Mouse (Mus musculus) macrophage (primary cell): ENCODE results near the gene Myh9. TPM values are rescaled to one million over a fixed set of nuclear protein-coding genes. Genes with fewer than 3 reads are reported as not detected.

ENCODE experiments used
- H3K27ac ChIP-seq: fragments of 350-480 bp; formaldehyde crosslinking; 2 replicates; pipeline ENCODE4 v1.9.0; 2021
- H3K36me3 ChIP-seq: fragments of 350-480 bp; formaldehyde crosslinking; 2 replicates; pipeline ENCODE4 v1.9.0; 2021; ENCODE audit errors: inconsistent target
- H3K4me3 ChIP-seq: fragments of 350-480 bp; formaldehyde crosslinking; 2 replicates; pipeline ENCODE4 v1.9.0; 2021; ENCODE audit errors: inconsistent target
- H3K79me2 ChIP-seq: fragments of 350-480 bp; formaldehyde crosslinking; 2 replicates; pipeline ENCODE4 v1.9.0; 2021; ENCODE audit errors: inconsistent target
- WGBS: methylation state at CpG from one replicate; pipeline ENCODE4 v1.1.7; 2026; ENCODE audit warnings: inconsistent platforms; ENCODE audit not compliant: missing documents; 5-methylcytosine and 5-hydroxymethylcytosine counted together
- polyA plus RNA-seq: library from polyadenylated mRNA; stranded (reverse); fragments of 250-400 nt; gene quantifications from 3 replicates; pipeline ENCODE4 v1.2.4, GENCODE M21; 2018; ENCODE audit warnings: inconsistent platforms

Gene Myh9
- polyA plus RNA-seq, 1 experiment from 2014 or later, result 188 TPM

DNA sequence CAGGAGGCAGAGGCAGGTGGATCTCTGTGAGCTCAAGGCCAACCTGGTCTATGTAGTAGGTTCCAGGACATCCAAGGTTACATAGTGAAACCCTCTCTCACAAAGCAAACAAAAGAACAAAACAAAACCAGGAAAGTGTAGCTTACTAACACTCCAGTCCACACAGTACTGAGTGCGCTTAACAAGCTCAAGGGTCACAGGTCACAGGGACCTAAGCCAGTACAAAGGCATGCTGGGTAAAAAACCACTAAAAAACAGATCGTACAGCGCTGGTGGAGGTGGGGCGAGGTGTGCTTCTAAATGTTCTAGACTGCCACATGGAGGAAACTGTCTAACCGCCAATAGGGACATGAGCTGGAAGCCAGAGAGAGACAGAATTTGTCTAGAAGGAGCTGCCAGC is 71.6 kb downstream of the Myh9 start:
- Histone ChIP-seq H3K36me3 (peaks cover 84% of the 10 kb centered on the region), H3K27ac (no peak overlapping the region), H3K4me3 (no peak overlapping the region), H3K79me2 (no peaks in the 10 kb centered on the region)
- WGBS, result 97% methylated on average over 5 of the region's 5 CpGs

DNA sequence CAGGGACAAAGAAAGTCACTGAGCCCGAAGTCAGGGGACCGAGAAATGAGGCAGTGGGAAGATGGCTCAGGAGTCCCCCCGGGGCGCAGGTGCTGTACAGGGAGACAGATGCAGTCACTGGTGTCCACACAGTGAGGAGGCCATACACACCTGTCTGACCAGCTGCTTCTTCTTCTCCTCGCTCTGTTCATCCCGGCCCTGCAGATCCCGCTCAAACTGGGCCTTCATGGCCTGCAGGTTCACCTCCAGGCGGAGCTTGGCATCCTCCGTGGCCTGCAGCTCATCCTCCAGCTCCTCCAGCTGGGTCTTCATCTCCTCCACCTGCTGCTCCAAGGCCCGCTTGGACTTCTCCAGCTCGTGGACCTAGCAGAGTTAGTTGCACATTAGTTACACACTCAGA is 75.0 kb downstream of the Myh9 start:
- H3K79me2 ChIP-seq, result no peaks in the 10 kb centered on the region
- H3K36me3 ChIP-seq, result peaks cover 90% of the 10 kb centered on the region
- no peak overlapping the region for H3K27ac ChIP-seq
- no peak overlapping the region for H3K4me3 ChIP-seq
- WGBS, result 93% methylated on average over 10 of the region's 11 CpGs

- H3K36me3 ChIP-seq, result peaks cover 95% of the 10 kb centered on the region
- peak overlapping the region; percentile 66 for H3K27ac ChIP-seq
- H3K79me2 ChIP-seq, result no peaks in the 10 kb centered on the region
- 96% methylated on average over 16 of the region's 16 CpGs for WGBS
- H3K4me3 ChIP-seq, result no peak overlapping the region
Measured at GRCm38 (mm10) chr15:77765484-77766093, 76.4 kb downstream of the Myh9 start.

- 60% methylated on average over 13 of the region's 13 CpGs for WGBS
- H3K79me2 ChIP-seq, result no peaks in the 10 kb centered on the region
- H3K27ac ChIP-seq, result peak overlapping the region; percentile 66
- peaks cover 89% of the 10 kb centered on the region for H3K36me3 ChIP-seq
- no peak overlapping the region for H3K4me3 ChIP-seq
Measured at GRCm38 (mm10) chr15:77764391-77765006, 77.5 kb downstream of the Myh9 start.

- no peak overlapping the region for H3K4me3 ChIP-seq
- WGBS, result 93% methylated on average over 6 of the region's 11 CpGs
- peaks cover 81% of the 10 kb centered on the region for H3K36me3 ChIP-seq
- no peaks in the 10 kb centered on the region for H3K79me2 ChIP-seq
- H3K27ac ChIP-seq, result peak overlapping the region; percentile 66
Measured at GRCm38 (mm10) chr15:77763702-77764101, 78.3 kb downstream of the Myh9 start.

GRCm38 (mm10) chr15:77763050-77763449 is 78.9 kb downstream of the Myh9 start:
- H3K79me2 ChIP-seq, result no peaks in the 10 kb centered on the region
- no peak overlapping the region for H3K4me3 ChIP-seq
- H3K27ac ChIP-seq, result no peak overlapping the region
- 89% methylated on average over 14 of the region's 16 CpGs for WGBS
- peaks cover 75% of the 10 kb centered on the region for H3K36me3 ChIP-seq

GRCm38 (mm10) chr15:77761561-77762380 is 80.2 kb downstream of the Myh9 start:
- no peaks in the 10 kb centered on the region for H3K79me2 ChIP-seq
- no peak overlapping the region for H3K4me3 ChIP-seq
- H3K36me3 ChIP-seq, result peaks cover 62% of the 10 kb centered on the region
- WGBS, result 78% methylated on average over 18 of the region's 22 CpGs
- no peak overlapping the region for H3K27ac ChIP-seq

GRCm38 (mm10) chr15:77761083-77761482 is 80.9 kb downstream of the Myh9 start:
- WGBS, result 98% methylated on average over 7 of the region's 7 CpGs
- Histone ChIP-seq H3K27ac (no peak overlapping the region), H3K79me2 (no peaks in the 10 kb centered on the region), H3K36me3 (peaks cover 55% of the 10 kb centered on the region), H3K4me3 (no peak overlapping the region)

GRCm38 (mm10) chr15:77760037-77760436 is 81.9 kb downstream of the Myh9 start:
- WGBS, result 94% methylated on average over 6 of the region's 16 CpGs
- Histone ChIP-seq H3K4me3 (no peak overlapping the region), H3K27ac (no peak overlapping the region), H3K79me2 (no peaks in the 10 kb centered on the region), H3K36me3 (peaks cover 44% of the 10 kb centered on the region)

DNA sequence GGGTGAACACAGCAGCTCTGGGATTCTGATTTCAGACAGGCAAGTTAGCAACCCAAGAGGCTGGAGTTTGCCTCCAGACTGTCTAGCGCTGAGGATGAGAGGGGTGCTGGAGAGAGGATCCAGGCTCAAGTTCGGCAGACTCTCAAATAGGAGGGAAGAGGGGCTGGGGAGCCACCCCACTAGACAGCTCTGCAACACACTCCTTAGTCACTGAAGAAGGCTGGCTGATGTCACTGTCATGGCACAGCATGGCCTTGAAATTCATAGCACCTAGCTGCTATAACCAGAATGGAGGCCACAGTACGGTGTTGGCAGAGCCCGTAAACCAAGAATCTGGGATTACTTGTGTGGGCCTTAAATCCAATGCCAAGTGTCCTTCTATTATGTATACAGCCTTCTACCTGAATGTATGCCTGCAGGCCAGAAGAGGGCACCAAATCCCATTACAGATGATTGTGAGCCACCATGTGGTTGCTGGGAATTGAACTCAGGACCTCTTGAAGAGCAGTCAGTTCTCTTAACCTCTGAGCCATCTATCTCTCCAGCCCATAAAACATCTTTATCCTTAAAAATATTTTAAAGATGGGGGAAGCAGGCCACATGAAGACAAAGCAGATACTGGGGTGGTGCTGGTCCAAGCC is 84.3 kb downstream of the Myh9 start:
- Histone ChIP-seq H3K4me3 (no peak overlapping the region), H3K36me3 (peaks cover 26% of the 10 kb centered on the region), H3K79me2 (no peaks in the 10 kb centered on the region), H3K27ac (no peak overlapping the region)
- WGBS, result 87% methylated on average over 4 of the region's 4 CpGs

- no peak within 1 kb of the TSS for H3K4me3 ChIP-seq
- peaks cover 17% of the 10 kb centered on the region for H3K36me3 ChIP-seq
- H3K27ac ChIP-seq, result no peak within 1 kb of the TSS
- no peaks in the 10 kb centered on the region for H3K79me2 ChIP-seq
- WGBS, result 11% methylated on average over 9 of the region's 9 CpGs
Measured at GRCm38 (mm10) chr15:77756848-77757247, 85.1 kb downstream of the Myh9 start, which contains the start of gene Apol8. Gene Apol8 (minus strand): TSS chr15:77757003.

DNA sequence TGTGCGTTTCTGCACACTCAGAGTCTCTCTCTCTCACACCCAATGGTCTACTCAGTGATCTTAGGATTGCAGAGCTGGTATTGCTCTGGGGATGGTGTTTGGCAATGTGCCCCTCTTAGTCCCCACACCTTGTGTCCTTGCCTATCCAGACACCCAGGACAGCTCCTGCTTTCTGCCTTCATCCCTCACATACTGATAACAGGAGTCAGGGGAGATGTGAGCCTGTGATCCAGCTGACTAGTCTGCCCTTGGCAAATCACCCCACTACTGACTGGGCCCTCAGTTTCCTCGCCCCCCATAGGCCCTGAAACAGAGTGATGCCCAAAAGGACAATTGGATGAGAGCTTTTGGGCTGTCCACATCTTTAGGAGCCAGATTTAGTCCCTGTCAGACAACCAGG is 85.9 kb downstream of the Myh9 start:
- Histone ChIP-seq H3K79me2 (no peaks in the 10 kb centered on the region), H3K36me3 (peaks cover 10% of the 10 kb centered on the region), H3K27ac (no peak overlapping the region), H3K4me3 (no peak overlapping the region)
- 77% methylated on average over 2 of the region's 2 CpGs for WGBS

- Histone ChIP-seq H3K4me3 (no peak overlapping the region), H3K36me3 (peaks cover under 1% of the 10 kb centered on the region; the same call in 1 of the 2 replicates), H3K27ac (no peak overlapping the region), H3K79me2 (no peaks in the 10 kb centered on the region)
- WGBS, result 77% methylated on average over 2 of the region's 2 CpGs
Measured at GRCm38 (mm10) chr15:77755132-77755531, 86.8 kb downstream of the Myh9 start.

- Histone ChIP-seq H3K36me3 (no peaks in the 10 kb centered on the region), H3K79me2 (no peaks in the 10 kb centered on the region), H3K27ac (no peak overlapping the region), H3K4me3 (no peak overlapping the region)
- 55% methylated on average over 11 of the region's 11 CpGs for WGBS
Measured at GRCm38 (mm10) chr15:77752443-77752842, 89.5 kb downstream of the Myh9 start.
